Mouse (Mus musculus): Measurements from ENCODE around the gene Klhl15. TPM values are rescaled to one million over a fixed set of nuclear protein-coding genes. Genes with fewer than 3 reads are reported as not detected.

The Klhl15 gene
- polyA plus RNA-seq, 1 experiment from 2014 or later, result 5.2 TPM

GRCm38 (mm10) chrX:94233936-94234531, 365 bp upstream of the Klhl15 start:
- H3K27me3 ChIP-seq (ENCODE audit: control insufficient read depth, insufficient read depth, low read length), result peaks cover 36% of the 10 kb centered on the region
- H3K4me2 ChIP-seq, result peak overlapping the region; percentile 61
- no peaks in the 10 kb centered on the region for H3K36me3 ChIP-seq (ENCODE audit: control insufficient read depth, insufficient read depth, low read length)
- peak overlapping the region; percentile 80 for H3K9ac ChIP-seq (ENCODE audit: low read depth, low read length)
- H3K4me1 ChIP-seq (ENCODE audit: control insufficient read depth, insufficient read depth, low read length), result no peaks in the 10 kb centered on the region
- no peak; the same call in 1 of the 2 replicates for ATAC-seq (replicated peaks; ENCODE audit: insufficient number of reproducible peaks, low FRiP score, low TSS enrichment)
- H3K4me3 ChIP-seq (ENCODE audit: low read depth, low read length), result peak overlapping the region; percentile 66
- H3K9me3 ChIP-seq (replicated peaks; ENCODE audit: control insufficient read depth, low read length), result no peaks in the 10 kb centered on the region
- H3K27ac ChIP-seq (ENCODE audit: low read depth, low read length), result peak overlapping the region; percentile 90
- WGBS (ENCODE audit: insufficient replicate concordance), result 10% methylated on average over 24 of the region's 25 CpGs

DNA sequence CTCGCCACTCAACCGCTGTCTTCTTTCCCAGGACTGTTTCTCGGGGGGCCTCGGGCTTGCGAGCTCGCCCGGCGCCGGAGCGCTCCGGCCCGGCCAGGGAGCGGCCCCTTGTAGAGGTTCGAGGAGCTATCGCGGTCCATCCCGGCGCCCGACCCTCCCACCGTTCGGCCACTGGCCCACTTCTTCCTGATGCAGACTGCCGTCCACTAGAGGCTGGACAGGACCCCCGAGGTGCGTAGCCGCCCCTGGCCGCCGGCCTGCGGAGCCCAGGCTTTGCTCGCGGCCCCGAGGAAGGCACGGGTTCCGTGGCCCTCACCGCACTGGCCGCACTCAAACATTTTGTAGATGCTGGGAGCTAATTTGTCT, 774 bp downstream of the Klhl15 start:
- Histone ChIP-seq H3K9me3 (replicated peaks; ENCODE audit: control insufficient read depth, low read length) (no peaks in the 10 kb centered on the region), H3K27me3 (ENCODE audit: control insufficient read depth, insufficient read depth, low read length) (peaks cover 36% of the 10 kb centered on the region), H3K9ac (ENCODE audit: low read depth, low read length) (peak overlapping the region; percentile 71), H3K27ac (ENCODE audit: low read depth, low read length) (peak overlapping the region; percentile 90), H3K4me1 (ENCODE audit: control insufficient read depth, insufficient read depth, low read length) (no peaks in the 10 kb centered on the region), H3K4me3 (ENCODE audit: low read depth, low read length) (peak overlapping the region; percentile 66), H3K4me2 (peak overlapping the region; percentile 61), H3K36me3 (ENCODE audit: control insufficient read depth, insufficient read depth, low read length) (no peaks in the 10 kb centered on the region)
- ATAC-seq (replicated peaks; ENCODE audit: insufficient number of reproducible peaks, low FRiP score, low TSS enrichment), result no peak
- WGBS (ENCODE audit: insufficient replicate concordance), result 7% methylated on average over 35 of the region's 35 CpGs

DNA sequence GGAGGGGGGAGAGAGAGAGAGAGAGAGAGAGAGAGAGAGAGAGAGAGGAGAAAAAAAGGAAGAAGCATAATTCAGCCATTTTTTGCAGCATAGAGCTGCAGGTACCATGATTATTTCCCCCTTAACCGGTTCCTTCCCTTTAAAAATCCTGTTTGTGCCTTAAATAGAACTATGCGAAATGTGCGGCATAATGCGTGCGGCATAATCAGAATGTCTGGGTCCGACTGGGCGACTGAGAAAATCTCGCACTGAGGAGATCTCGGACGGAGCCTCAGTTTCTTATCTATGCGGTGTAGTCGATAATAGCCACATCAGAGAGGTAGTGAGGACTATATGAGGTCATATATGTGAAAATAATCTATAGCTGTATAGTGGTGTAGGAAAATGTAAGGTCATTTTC, 1.2 kb downstream of the Klhl15 start:
- peak overlapping the region; percentile 61 for H3K4me2 ChIP-seq
- H3K4me1 ChIP-seq (ENCODE audit: control insufficient read depth, insufficient read depth, low read length), result no peaks in the 10 kb centered on the region
- peaks cover 36% of the 10 kb centered on the region for H3K27me3 ChIP-seq (ENCODE audit: control insufficient read depth, insufficient read depth, low read length)
- H3K36me3 ChIP-seq (ENCODE audit: control insufficient read depth, insufficient read depth, low read length), result no peaks in the 10 kb centered on the region
- peak overlapping the region; percentile 71 for H3K9ac ChIP-seq (ENCODE audit: low read depth, low read length)
- no peak for ATAC-seq (replicated peaks; ENCODE audit: insufficient number of reproducible peaks, low FRiP score, low TSS enrichment)
- WGBS (ENCODE audit: insufficient replicate concordance), result 25% methylated on average over 12 of the region's 12 CpGs
- no peak overlapping the region for H3K27ac ChIP-seq (ENCODE audit: low read depth, low read length)
- H3K4me3 ChIP-seq (ENCODE audit: low read depth, low read length), result peak overlapping the region; percentile 66
- H3K9me3 ChIP-seq (replicated peaks; ENCODE audit: control insufficient read depth, low read length), result no peaks in the 10 kb centered on the region

GRCm38 (mm10) chrX:94288923-94289322, 54.5 kb downstream of the Klhl15 start:
- Histone ChIP-seq H3K36me3 (ENCODE audit: control insufficient read depth, insufficient read depth, low read length) (no peaks in the 10 kb centered on the region), H3K9ac (ENCODE audit: low read depth, low read length) (no peak overlapping the region), H3K27ac (ENCODE audit: low read depth, low read length) (no peak overlapping the region), H3K27me3 (ENCODE audit: control insufficient read depth, insufficient read depth, low read length) (peaks cover 11% of the 10 kb centered on the region), H3K4me2 (no peak overlapping the region), H3K4me1 (ENCODE audit: control insufficient read depth, insufficient read depth, low read length) (no peaks in the 10 kb centered on the region), H3K4me3 (ENCODE audit: low read depth, low read length) (no peak overlapping the region), H3K9me3 (replicated peaks; ENCODE audit: control insufficient read depth, low read length) (no peaks in the 10 kb centered on the region)
- no peak for ATAC-seq (replicated peaks; ENCODE audit: insufficient number of reproducible peaks, low FRiP score, low TSS enrichment)
- 12% methylated on average over 2 of the region's 2 CpGs for WGBS (ENCODE audit: insufficient replicate concordance)

GRCm38 (mm10) chrX:94302928-94303327, 68.5 kb downstream of the Klhl15 start:
- no peaks in the 10 kb centered on the region for H3K4me1 ChIP-seq (ENCODE audit: control insufficient read depth, insufficient read depth, low read length)
- peaks cover 28% of the 10 kb centered on the region for H3K27me3 ChIP-seq (ENCODE audit: control insufficient read depth, insufficient read depth, low read length)
- no peak overlapping the region for H3K27ac ChIP-seq (ENCODE audit: low read depth, low read length)
- H3K9me3 ChIP-seq (replicated peaks; ENCODE audit: control insufficient read depth, low read length), result no peaks in the 10 kb centered on the region
- H3K9ac ChIP-seq (ENCODE audit: low read depth, low read length), result no peak overlapping the region
- H3K4me3 ChIP-seq (ENCODE audit: low read depth, low read length), result no peak overlapping the region
- 64% methylated on average over 2 of the region's 2 CpGs for WGBS (ENCODE audit: insufficient replicate concordance)
- H3K4me2 ChIP-seq, result no peak overlapping the region
- ATAC-seq (replicated peaks; ENCODE audit: insufficient number of reproducible peaks, low FRiP score, low TSS enrichment), result no peak
- H3K36me3 ChIP-seq (ENCODE audit: control insufficient read depth, insufficient read depth, low read length), result no peaks in the 10 kb centered on the region

DNA sequence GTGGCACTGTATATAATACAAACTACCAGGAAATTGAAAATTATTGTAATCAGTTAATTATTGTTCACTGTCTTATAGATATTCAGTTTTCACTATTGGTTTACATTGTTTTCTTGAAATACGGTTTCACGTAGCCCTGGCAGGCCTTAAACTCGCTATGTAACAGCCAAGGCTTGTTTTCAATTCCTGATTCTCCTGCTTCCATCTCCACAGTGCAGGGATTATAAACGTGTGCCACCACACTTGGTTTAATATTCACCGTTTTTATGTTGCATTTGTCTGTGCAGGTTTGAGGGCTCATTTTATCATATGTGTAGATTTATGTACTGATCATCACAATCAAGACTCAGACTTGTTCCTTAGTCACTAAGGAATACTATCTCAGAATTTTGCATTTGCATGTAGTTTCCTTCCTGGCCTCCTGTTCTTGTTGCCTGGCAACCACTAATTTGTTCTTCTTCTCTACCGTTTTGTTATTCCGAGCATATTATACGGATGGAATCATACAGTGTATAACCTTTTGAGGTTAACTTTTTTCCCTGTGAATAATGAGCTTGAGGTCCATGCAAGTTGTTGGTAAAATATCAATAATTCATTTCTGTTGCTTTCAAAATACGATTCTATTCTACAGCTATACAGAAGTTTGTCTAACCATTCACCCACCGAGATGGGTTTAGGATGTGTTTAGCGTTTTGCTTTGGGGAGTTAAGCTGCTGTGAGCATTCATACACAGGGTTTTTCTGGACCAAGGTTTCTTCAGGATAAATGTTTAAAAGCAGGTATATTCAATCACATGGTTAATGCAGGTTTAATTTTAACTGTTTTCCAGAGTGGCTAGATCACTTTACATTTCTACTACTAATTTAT, 86.9 kb downstream of the Klhl15 start:
- Histone ChIP-seq H3K36me3 (ENCODE audit: control insufficient read depth, insufficient read depth, low read length) (no peaks in the 10 kb centered on the region), H3K4me1 (ENCODE audit: control insufficient read depth, insufficient read depth, low read length) (no peaks in the 10 kb centered on the region), H3K27ac (ENCODE audit: low read depth, low read length) (no peak overlapping the region), H3K9me3 (replicated peaks; ENCODE audit: control insufficient read depth, low read length) (no peaks in the 10 kb centered on the region), H3K4me3 (ENCODE audit: low read depth, low read length) (no peak overlapping the region), H3K4me2 (no peak overlapping the region), H3K27me3 (ENCODE audit: control insufficient read depth, insufficient read depth, low read length) (peaks cover 17% of the 10 kb centered on the region), H3K9ac (ENCODE audit: low read depth, low read length) (no peak overlapping the region)
- WGBS (ENCODE audit: insufficient replicate concordance), result 80% methylated on average over 11 of the region's 11 CpGs
- no peak for ATAC-seq (replicated peaks; ENCODE audit: insufficient number of reproducible peaks, low FRiP score, low TSS enrichment)

Small RNA genes lying within 50 kb of the gene (microRNA-seq; reads per million reads assigned to microRNA genes)
- gene Mir7673 (ENCODE audit: borderline number of aligned reads), result 0.20 reads per million

Other genes starting within 250 kb of the Klhl15 start
- 19.4 and 20.5 TPM in 2 replicates for gene Zfx, start 110.9 kb upstream of the Klhl15 start, polyA plus RNA-seq (2014; fragmentation: Nextera tagmentation; extraction: Ambion mirVana)
- 70.9 and 74.7 TPM in 2 replicates for gene Eif2s3x, start 21.7 kb upstream of the Klhl15 start, polyA plus RNA-seq (2014; fragmentation: Nextera tagmentation; extraction: Ambion mirVana)
- gene Fam90a1b, start 132.2 kb downstream of the Klhl15 start, polyA plus RNA-seq (2014; fragmentation: Nextera tagmentation; extraction: Ambion mirVana), result 0.14 TPM in 1 of 2 replicates, not detected in the other
- gene Apoo, start 132.5 kb downstream of the Klhl15 start, polyA plus RNA-seq (2014; fragmentation: Nextera tagmentation; extraction: Ambion mirVana), result 151 and 162 TPM in 2 replicates